Mouse (Mus musculus) kidney, adult 9 months (tissue): ENCODE measurements around the gene Gm10271.

Experiments used
- DNase-seq: peaks from one replicate; pipeline ENCODE4 v3.0.0; 2022

Gene Gm10271

DNA sequence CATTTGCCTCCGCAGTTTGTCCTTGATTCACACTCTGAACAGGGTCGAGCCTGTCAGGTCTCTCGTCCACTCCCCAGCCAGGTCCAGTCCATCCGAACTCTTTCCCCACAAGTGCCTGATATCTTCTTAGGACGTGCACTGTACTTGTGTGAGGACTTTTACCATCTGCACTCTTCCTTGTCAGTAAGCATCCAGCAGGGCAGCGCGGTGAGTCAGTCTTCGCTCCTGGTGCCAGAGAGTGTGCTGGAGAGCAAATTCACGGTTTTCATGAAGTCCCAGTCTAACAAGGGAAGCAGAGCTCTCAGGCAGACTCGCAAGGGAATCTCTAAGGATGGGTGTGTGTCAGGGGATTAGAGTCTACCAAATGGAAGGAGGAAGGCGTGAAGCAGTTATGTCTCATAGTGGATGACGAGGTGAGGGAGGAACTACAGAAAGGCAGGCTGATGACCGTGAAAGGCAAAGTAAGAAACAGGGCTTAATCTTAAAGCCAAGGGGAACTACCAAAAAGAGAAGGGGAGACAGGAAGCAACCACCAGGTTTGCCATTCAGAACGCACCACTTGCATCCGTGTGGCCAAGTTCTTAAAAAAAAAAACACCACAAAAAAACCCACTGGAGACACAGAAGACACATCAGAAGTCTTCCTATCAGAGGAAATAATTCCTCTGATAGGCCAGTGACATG is 40.8 kb downstream of the Gm10271 start:
- DNase-seq: no peak

DNA sequence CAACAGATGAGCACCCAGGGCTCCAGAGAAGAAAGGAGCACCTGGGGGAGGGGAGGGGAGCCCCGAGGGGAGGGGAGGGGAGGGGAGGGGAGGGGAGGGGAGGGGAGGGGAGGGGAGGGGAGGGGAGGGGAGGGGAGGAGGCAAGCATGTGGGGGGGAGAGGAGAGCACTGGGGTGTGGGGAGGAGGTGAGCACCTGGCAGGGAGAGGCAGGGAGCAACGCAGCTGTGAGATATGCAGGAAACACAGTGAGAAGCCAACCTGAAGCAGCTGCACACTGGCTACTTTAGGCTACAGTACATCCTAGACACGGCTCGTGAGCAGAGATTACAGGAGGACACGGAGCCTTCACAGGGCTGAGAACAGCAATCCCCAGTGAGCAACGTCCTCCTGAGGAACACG is 41.5 kb downstream of the Gm10271 start:
- DNase-seq: no peak

GRCm38 (mm10) chr10:116930506-116930905 is 41.9 kb downstream of the Gm10271 start:
- DNase-seq: no peak

- DNase-seq: no peak
These were observed 43.6 kb downstream of the Gm10271 start for GRCm38 (mm10) chr10:116928826-116929225.

GRCm38 (mm10) chr10:116926428-116927113 is 45.8 kb downstream of the Gm10271 start:
- no peak for DNase-seq

DNA sequence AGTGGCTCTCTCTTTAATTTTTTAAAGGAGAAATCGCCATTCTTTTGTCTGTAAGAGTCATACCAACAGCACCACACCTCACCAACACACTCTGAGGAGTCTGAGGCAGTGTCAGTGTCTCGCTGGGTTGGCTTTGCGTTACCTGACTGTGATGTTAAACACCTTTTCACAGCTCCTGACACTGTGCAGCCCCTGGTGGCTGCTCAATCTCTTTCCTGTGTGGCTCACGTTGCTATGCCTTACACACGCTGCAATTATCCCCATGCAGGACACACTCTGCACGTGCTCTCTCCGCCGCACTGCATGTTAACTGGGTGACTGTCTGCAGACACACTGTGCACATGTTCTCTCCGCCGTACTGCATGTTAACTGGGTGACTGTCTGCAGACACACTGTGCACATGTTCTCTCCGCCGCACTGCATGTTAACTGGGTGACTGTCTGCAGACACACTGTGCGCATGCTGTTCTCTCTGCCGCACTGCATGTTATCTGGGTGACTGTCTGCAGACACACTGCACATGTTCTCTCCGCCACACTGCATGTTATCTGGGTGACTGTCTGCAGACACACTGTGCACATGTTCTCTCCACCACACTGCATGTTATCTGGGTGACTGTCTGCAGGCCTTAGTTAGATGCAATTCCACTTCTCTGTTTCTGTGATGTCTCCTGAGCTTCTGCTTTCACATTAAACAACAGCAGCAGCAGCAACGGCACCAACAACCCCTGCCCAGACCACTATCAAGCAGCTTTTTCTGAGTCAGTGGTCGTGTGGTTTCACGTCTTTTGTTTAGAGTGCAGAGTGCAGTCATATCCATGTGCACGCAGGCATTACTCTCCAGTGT is 48.5 kb downstream of the Gm10271 start:
- no peak for DNase-seq

DNA sequence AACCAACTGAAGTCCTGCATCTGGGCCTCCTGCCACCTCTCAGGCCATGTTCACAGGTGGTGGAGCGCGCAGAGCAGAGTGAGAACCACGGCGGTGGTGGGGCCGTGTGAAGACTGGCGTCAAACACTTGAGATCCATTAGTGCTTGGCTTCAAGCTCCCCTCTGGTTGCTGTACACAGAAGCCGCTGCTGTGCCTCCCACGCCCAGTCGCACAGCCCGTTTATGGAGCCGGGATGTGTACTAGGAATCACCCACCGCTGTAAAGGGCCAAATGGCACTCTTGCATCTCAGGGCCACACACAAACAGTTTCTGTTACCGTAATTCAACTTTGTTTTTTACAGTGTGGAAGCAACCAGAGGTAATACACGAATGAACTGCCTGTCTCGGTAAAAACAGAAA is 50.2 kb downstream of the Gm10271 start:
- no peak for DNase-seq

DNA sequence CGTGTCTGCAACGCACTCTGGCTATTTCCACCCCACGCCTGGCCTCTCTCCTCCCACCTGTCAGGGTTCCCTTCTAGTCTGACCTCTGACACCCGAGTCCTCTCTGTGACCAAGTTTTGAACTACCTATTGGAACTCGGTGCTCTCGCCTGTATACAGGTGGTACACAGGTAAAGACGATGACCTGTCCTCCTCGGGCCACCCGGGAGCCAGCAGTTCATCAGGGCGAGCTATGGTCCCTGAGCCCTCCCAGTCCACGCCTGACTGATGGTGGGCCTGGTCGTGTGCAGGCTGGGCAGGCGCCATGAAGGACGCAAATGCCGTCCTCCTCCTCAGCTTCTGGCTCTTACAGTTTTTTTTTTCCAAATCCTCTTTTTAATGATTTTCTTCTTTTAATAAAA is 51.0 kb downstream of the Gm10271 start:
- no peak for DNase-seq

GRCm38 (mm10) chr10:116920641-116921040 is 51.8 kb downstream of the Gm10271 start:
- DNase-seq: no peak

- no peak for DNase-seq
These were observed 52.8 kb downstream of the Gm10271 start for GRCm38 (mm10) chr10:116919368-116920317.

- no peak for DNase-seq
These were observed 55.8 kb downstream of the Gm10271 start for GRCm38 (mm10) chr10:116916581-116916980.

DNA sequence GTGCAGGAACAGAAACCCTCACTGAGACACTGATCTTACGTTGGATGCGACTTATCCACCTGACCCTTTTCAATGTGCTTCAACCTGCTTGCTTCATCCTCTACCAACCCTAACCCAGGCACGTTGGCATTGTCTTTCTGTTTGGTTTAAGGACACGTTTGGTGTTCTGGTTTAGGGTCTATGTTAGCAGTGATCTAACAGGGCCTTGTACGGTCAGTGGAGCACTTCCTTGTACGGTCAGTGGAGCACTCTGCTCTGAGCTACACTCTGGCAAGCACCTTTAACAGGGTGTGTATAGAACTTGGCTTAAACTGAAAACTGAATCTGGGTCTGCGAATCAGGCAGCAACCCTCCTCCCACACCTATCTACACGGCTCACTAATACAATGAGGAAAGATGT is 57.1 kb downstream of the Gm10271 start:
- no peak for DNase-seq

- no peak for DNase-seq
These were observed 57.8 kb downstream of the Gm10271 start for GRCm38 (mm10) chr10:116914586-116914985.

- no peak for DNase-seq
These were observed 58.6 kb downstream of the Gm10271 start for GRCm38 (mm10) chr10:116913647-116914273.

DNA sequence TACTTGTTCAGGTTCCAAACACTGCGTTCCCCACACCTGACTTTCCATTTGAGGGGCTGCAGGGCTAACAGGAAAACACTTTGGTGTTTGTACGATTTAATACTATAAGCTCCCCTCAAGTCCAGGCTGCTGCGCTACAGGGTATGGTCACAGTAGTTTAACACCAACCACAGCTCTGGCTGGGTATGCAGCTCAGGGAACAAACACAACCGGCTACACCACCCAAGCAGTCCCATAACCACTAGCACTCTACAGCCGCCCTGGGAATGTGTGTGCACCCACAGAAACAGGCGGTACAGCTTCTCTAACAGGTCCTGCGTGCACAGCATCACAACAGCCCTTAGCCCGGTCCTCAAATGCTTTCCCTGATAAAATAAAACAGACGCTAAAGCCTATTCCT is 59.6 kb downstream of the Gm10271 start:
- no peak for DNase-seq

- no peak for DNase-seq
These were observed 63.3 kb downstream of the Gm10271 start for GRCm38 (mm10) chr10:116908901-116909642.
